Mouse (Mus musculus) heart, postnatal 0 days (tissue): ENCODE results near the gene Fam53b.

Experiments
- CTCF ChIP-seq: IDR thresholded peaks from 2 replicates; pipeline ENCODE4 v1.5.1; 2016; ENCODE audit warnings: antibody characterized with exemption, control low read depth, low read depth
- EP300 ChIP-seq: IDR thresholded peaks from 2 replicates; pipeline ENCODE4 v1.6.1; 2016; ENCODE audit warnings: antibody characterized with exemption, low read depth

DNA sequence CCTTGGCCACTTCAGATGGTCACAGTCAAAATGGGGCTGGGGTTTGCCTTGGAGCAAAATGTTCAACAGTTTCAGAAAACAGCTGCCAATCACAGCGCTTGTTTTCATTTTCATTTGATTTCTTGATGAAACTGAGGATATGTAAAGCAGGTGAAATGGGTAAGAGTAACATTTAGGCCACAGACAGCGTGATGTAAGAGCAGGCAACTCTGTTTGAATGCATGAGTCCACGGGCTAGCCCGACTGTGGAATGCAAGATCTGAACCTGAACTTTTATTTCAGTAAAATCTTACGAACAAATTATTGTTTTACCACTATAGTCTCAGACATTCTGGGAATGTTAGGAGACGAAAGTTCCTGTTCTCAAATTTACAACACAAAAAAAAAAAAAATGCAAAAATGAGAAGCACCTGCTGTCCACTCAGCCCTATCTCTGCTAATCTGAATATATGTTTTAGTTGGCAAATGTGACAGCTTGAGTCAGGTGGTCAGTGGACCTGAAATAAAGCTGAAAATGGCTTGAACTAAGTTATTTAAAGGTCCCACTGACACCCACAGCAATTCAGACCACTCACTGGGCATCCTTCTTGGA is 53.0 kb downstream of the Fam53b start:
- TF ChIP-seq CTCF: no peak
- TF ChIP-seq EP300: no peak
